Mouse (Mus musculus) left cerebral cortex, postnatal 10 days (tissue): ENCODE measurements around the gene Aqp5. TPM values are rescaled to one million over a fixed set of nuclear protein-coding genes. Genes with fewer than 3 reads are reported as not detected.

Experiments used
- DNase-seq, 2 experiments: peaks; one replicate each; pipeline ENCODE4 v3.0.0; 2021 to 2022; ENCODE audit warnings: low spot score in 2 of 2, mixed read lengths in 1 of 2; ENCODE audit errors: extremely low spot score in 1 of 2
- intact Hi-C: fragments of 180-260 bp; cut with DNase I; formaldehyde crosslinking; loops from one replicate; pipeline ENCODE4 v1.15.1; 2025
- total RNA-seq, 2 experiments: library from RNA; stranded (reverse); gene quantifications; 2 replicates each; pipeline ENCODE4 v1.2.3; 2021

Gene Aqp5
- total RNA-seq, 2 experiments from 2014 or later = 1.7 to 1.9 TPM

DNA sequence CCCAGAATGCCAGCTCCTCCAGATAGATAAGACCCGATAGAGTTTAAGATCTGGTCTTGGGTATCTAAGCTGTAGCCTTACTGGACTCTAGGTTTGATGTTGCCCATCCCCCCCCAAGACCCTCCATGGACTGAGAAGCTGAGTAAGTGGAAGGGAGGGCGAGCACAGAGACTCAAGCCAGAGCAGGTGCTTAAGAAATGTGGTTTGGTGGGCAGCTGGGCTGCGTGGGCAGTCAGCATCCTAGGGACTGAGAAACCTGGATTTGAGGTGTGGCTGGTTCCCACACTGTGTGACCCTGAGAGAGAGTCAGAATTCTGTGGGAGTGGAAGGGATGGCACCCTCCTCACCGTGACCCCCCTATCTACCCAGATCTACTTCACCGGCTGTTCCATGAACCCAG, 2.3 kb downstream of the Aqp5 start:
- DNase-seq = no peak
- intact Hi-C loops = no loop called here

DNA sequence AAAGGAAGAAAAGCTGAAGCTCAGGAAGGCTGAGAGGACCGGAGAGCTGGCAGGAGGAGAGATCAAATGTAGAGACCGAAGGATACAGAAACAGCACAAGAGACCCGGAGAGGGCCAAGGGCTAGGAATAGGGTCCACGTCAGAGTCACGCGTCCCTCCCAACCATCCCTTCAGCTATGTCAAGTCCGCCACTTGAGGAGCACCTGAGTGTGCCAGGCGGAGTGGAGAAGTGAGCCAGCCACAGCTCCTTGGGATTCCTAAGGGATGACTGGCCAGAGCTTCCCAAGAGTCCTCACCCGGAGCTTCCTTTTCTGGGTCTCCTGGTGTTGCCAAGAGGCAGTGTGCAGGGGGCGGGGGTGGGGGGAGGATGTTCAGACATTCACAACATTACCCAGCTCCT, 4.4 kb downstream of the Aqp5 start:
- no peak for DNase-seq
- intact Hi-C loops = loop anchor here (5.0 kb wide), 3 partner anchors 92 to 312 kb away; no protein-coding TSS in a partner anchor

- DNase-seq = peak; percentile 81 to 87
- intact Hi-C loops = loop anchor here (1.0 to 5.0 kb wide), 5 partner anchors 73 to 311 kb away; no protein-coding TSS in a partner anchor
Observed at GRCm38 (mm10) chr15:99596056-99596687, 5.6 kb downstream of the Aqp5 start.

DNA sequence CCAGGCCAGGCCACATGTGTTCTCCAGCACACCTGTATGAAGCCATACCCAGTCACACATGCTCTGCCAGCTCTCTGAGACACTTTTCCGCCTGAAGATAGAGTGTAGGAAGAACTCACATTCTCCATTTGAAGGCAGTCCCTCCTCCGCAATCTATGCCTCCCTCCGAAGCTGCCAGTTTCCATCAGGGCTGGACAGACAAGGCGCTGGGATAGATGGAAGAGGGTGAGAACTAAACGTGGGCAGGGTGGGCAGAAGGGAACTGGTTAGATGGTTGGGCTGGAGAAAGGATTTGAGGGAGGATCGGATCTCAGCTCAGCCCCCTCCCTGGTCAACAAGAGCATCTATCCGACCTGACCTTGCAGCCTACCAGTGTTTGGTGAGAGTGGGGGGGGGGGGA, 6.3 kb downstream of the Aqp5 start:
- DNase-seq = no peak
- intact Hi-C loops = loop anchor here (1.0 to 5.0 kb wide), 5 partner anchors 72 to 310 kb away; no protein-coding TSS in a partner anchor

- intact Hi-C loops = loop anchor here (2.0 to 5.0 kb wide), 4 partner anchors 90 to 310 kb away; no protein-coding TSS in a partner anchor
- no peak for DNase-seq
Observed at GRCm38 (mm10) chr15:99597596-99597995, 7.0 kb downstream of the Aqp5 start.

GRCm38 (mm10) chr15:99599245-99600070, 8.9 kb downstream of the Aqp5 start:
- no peak for DNase-seq
- intact Hi-C loops = loop anchor here (5.0 kb wide), 3 partner anchors 88 to 308 kb away; no protein-coding TSS in a partner anchor

DNA sequence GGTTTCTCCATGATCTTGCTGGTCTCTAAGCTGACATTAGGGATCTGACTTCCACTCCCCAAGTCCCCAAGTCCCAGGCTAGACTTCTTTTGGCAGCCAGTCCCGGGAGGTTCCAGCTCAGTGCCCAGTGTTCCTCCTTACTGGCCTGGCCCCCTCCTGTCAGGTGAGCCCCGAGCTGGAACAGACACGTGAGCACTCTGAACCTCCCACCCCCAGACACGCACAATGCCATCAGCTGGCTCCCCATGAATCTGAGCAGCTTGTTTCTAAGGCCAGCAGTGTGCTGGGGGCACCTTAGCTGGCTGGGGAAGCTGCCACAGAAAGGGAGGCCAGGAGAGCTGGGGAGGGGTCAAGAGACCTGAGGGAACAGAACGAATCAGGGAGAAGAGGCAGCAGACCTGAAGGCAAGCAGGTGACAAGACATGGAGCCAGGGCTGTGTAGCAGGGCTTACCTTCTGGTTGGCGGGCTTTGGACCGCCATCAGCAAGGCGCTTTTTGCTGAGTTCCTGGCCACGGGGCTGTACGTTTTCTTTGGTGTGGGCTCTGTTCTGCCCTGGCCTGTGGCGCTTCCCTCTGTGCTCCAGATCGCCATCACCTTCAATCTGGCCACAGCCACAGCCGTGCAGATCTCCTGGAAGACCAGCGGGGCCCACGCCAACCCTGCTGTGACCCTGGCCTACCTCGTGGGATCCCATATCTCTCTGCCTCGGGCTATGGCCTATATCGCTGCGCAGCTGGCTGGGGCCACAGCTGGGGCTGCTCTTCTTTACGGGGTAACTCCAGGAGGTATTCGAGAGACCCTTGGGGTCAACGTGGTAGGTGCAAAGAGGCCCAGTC, 10.6 kb downstream of the Aqp5 start, which contains the start of gene Aqp6:
Gene Aqp6 (plus strand): TSS at position 415 of the 837 bp plus-strand sequence.
- intact Hi-C loops = no loop called here
- no peak for DNase-seq

DNA sequence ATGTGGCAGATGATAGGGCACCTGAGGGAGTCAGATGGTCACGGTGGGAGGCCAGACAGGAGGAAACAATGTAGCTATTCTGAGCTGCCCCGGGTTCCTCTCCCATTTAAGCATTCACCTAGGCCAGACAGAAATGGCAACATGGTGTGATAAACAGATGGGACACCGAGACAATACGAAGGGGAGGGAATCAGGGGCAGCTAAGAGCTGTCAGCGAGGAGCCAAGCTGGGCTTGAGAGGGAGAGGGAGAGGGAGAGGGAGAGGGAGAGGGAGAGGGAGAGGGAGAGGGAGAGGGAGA, 11.2 kb downstream of the Aqp5 start:
- intact Hi-C loops = no loop called here
- DNase-seq = no peak

GRCm38 (mm10) chr15:99602206-99602820, 11.7 kb downstream of the Aqp5 start:
- intact Hi-C loops = no loop called here
- DNase-seq = no peak

DNA sequence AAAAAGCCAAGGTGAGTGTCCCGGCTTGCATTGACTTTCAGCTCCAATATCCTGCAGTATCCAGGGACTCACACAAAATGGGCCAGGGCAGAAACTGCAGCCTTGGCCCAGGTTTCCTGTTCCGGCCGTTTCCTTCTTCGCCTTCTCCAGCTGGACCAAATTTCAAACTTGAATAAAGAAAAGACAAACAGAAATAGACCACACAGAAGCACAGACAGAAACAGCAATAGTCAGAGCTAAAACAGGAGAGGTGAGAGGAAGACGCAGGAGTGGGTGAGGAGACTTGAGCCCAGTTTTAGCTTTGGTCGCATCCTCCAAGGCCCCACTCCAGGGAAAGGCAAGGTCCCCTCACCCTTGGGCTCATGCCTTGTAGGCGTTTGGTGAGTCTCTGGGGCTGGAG, 12.6 kb downstream of the Aqp5 start:
- no peak for DNase-seq
- intact Hi-C loops = no loop called here

- intact Hi-C loops = no loop called here
- DNase-seq = no peak
Observed at GRCm38 (mm10) chr15:99605595-99605994, 15.0 kb downstream of the Aqp5 start.

- DNase-seq = no peak
- intact Hi-C loops = no loop called here
Observed at GRCm38 (mm10) chr15:99606515-99606914, 15.9 kb downstream of the Aqp5 start.

DNA sequence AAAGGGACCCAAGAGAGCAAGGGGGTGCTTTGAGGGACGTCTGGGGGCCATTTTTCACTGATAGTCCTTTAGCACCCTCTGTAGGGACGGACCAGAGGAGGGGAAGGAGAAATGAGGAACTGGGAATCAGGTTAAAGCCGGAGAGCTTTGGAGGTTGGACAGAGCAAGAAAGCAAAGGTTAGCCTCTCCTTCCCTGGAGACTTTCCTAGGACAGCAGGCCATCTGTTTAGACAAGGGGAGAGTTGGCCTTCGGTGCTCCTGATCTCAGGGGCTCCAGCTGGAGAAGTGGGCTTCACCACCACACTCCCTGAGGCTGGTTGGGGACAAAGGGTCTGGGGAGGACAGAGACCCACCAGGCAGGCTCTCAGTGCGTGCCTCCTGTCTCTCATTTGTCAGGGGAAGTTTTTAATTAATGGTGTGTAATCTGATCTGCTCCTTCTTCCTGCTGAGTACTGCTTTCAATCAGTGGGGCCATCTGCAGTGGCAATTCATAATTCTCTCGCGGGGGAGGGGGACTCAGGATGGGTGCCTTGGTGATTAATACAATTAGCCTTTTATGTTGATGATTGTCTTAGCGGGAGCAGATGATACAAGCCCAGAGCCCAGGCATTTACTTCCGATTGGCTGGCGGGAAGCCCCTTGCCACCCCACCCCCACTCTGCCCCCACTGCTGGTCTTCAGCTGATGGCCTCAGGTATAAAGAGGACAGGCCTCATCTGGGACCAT, 17.0 kb downstream of the Aqp5 start:
- DNase-seq = no peak
- intact Hi-C loops = no loop called here

DNA sequence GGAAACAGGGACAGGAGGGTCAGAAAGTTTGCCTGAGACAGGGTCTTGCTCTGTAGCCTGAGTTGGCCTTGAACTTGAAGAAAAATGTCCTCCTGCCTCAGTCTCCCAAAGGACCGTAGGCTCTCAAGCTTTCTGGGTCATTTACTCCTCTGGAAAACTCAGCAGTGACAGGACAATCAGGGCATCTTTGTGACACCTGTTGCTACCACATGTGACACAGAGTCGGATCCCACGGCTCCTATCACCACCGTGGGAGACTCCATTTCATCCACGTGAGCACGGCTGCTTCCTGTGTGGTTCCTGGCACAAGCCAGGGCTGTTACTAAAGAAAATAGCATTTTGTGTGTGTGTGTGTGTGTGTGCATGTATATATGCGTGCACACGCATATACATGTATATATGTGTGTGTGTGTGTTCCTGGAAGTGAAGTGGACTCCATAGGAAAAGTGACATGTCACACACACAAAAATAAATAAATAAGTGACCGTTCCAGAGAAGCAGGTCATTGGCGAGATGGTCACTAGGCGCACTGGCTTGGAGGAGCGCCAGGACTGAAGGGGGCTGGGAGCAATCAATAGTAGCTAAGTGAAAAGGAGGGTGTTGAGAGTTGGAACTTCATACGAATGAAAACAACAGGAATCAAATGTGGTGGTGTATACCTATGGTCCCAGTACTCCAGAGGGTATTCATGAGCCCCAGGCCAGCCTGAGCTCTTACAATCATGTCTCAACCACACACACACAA, 18.0 kb downstream of the Aqp5 start:
- intact Hi-C loops = no loop called here
- no peak for DNase-seq

DNA sequence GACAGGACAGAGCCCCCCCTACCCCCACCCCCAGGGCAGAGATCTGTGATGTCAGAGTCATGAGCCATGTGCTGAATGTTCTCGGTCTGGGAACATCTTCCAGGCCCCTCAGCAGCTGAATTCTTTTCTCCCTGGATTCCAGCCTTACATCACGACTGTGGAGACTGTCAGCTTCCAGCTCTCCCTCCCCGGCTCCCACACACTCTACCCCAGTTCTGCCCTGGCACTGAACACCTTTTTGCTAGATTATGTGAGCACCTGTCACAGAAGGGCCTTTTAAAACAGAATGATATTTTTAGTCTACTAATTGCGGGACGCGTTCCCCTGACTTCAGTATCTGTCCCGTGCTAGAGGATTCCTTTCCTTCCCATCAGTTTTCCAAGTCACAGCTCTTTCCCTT, 21.0 kb downstream of the Aqp5 start:
- DNase-seq = no peak
- intact Hi-C loops = no loop called here

GRCm38 (mm10) chr15:99614273-99614672, 23.7 kb downstream of the Aqp5 start:
- no peak for DNase-seq
- intact Hi-C loops = no loop called here

DNA sequence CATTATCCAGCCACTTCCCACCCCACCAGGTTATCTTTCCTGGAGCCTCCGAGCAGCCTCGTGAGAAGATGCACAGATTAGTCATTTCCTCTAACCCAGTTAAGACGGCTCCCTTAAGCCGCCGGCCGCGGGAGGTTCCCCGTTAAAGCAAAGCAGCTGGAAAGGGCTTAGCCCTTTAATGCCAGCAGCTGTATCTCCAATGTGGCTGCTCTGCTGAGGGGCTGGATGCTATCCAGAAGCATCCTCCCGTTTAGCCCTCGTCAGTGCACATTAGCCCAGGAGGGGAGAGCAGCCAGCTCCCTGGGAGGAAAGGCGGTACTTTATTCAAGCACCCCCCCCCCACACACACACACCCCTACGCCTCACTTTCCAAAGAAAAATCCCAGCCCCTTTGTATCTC, 24.2 kb downstream of the Aqp5 start:
- DNase-seq = no peak
- intact Hi-C loops = no loop called here

- intact Hi-C loops = no loop called here
- no peak for DNase-seq
Observed at GRCm38 (mm10) chr15:99615246-99615645, 24.7 kb downstream of the Aqp5 start.
